ENCODE assay signal across 17 mouse cellular contexts in the genomic region with DNA sequence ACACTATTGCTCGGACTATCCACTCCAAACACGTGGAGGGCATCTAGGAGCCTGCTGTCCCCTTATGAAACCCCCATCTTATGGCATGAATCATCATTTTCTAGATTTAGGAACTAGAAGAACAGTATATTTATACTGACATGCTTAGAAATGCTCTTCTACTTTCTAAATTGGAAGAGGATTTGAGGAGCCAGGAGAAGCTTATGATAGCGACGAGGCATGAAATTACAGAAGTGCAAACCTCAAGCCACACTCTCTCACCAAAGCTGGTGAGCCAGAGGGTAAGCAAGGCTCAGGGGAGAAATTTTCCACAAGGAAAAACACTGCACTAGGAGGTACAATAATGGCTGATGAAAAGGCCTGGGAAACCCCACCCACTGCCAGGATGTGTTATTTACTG. TPM values are rescaled to one million over a fixed set of nuclear protein-coding genes. Genes with fewer than 3 reads are reported as not detected.
"Had no signal": no experiment of that assay in that cellular context is flagged by ENCODE, and none has a peak within 500 bp of the region (broad histone marks: within the 10 kb centered on the region; RNA-seq: fewer than 3 reads in every experiment).

No protein-coding gene starts in this region.

- H3K4me3 ChIP-seq: neural tube, embryonic 13.5 days; neural tube, embryonic 15.5 days; stomach, embryonic 15.5 days had no signal

- DNase-seq: retina, postnatal 1 day; right cerebral cortex, adult 18-20 months; right cerebral cortex, postnatal 14 days; right cerebral cortex, postnatal 25 days; right cerebral cortex, postnatal 4 days; spleen, adult 18-20 months; thymus, adult 18-20 months; thymus, adult 2 months; thymus, postnatal 14 days; thymus, postnatal 25 days; thymus, postnatal 36 days; thymus, postnatal 4 days had no signal

- H3K27ac ChIP-seq: neural tube, embryonic 13.5 days; neural tube, embryonic 15.5 days; stomach, embryonic 15.5 days; stomach, postnatal 0 days had no signal

RNA-seq across cellular contexts. Expression of gene Mylk4, which starts 6.0 kb away (rescaled TPM):
- total RNA-seq: neutrophil, adult 5-6 weeks had no signal

RNA-seq across cellular contexts. Expression of gene D930007J09Rik, which starts 12.9 kb away (rescaled TPM):
- total RNA-seq: neutrophil, adult 5-6 weeks had no signal
